Mouse (Mus musculus) olfactory bulb, adult 2 months (tissue): ENCODE results near the gene Gm10277. TPM values are rescaled to one million over a fixed set of nuclear protein-coding genes. Genes with fewer than 3 reads are reported as not detected.

ENCODE experiments used
- H3K27ac ChIP-seq: fragments of 200-500 bp; 2 replicates; pipeline ENCODE4 v1.5.1; 2012; ENCODE audit warnings: low read depth, low read length; ENCODE audit not compliant: insufficient read depth
- H3K4me1 ChIP-seq: fragments of 200-500 bp; 2 replicates; pipeline ENCODE4 v1.6.1; 2012; ENCODE audit warnings: low read length; ENCODE audit not compliant: control insufficient read depth, insufficient read depth
- H3K4me3 ChIP-seq: fragments of 200-500 bp; 2 replicates; pipeline ENCODE4 v1.5.1; 2012; ENCODE audit warnings: mild to moderate bottlenecking, low read depth, low read length, moderate library complexity; ENCODE audit not compliant: insufficient read depth
- CTCF ChIP-seq: fragments of 200-500 bp; IDR thresholded peaks from 2 replicates; pipeline ENCODE4 v1.5.1; 2012; ENCODE audit warnings: low read depth, mild to moderate bottlenecking, low read length, moderate library complexity; ENCODE audit not compliant: insufficient read depth
- POLR2A ChIP-seq: fragments of 200-500 bp; IDR thresholded peaks from 2 replicates; pipeline ENCODE4 v1.6.1; 2012; ENCODE audit warnings: mild to moderate bottlenecking, low read depth, low read length, moderate library complexity; ENCODE audit not compliant: insufficient read depth
- WGBS: fragments of 180-500 bp; shearing (Covaris S2); methylation state at CpG from one replicate; pipeline ENCODE4 v1.1.7; 2018; 5-methylcytosine and 5-hydroxymethylcytosine counted together
- polyA plus RNA-seq: library from polyadenylated mRNA; stranded (reverse); fragments of >200 nt; gene quantifications from 2 replicates; pipeline ENCODE4 v1.2.4, GENCODE M21; 2012; ENCODE audit warnings: low replicate concordance; ENCODE audit not compliant: missing spikeins, insufficient read depth, insufficient read length

Gene Gm10277
- polyA plus RNA-seq, 1 experiment: not detected

- WGBS: 100% methylated on average over 1 of the region's 1 CpGs
- Histone ChIP-seq H3K4me1 (peaks cover 40% of the 10 kb centered on the region), H3K27ac (no peak overlapping the region), H3K4me3 (no peak overlapping the region)
- TF ChIP-seq CTCF (no peak), POLR2A (no peak)
These were observed 8.3 kb downstream of the Gm10277 start for GRCm38 (mm10) chr11:77779240-77779639.

DNA sequence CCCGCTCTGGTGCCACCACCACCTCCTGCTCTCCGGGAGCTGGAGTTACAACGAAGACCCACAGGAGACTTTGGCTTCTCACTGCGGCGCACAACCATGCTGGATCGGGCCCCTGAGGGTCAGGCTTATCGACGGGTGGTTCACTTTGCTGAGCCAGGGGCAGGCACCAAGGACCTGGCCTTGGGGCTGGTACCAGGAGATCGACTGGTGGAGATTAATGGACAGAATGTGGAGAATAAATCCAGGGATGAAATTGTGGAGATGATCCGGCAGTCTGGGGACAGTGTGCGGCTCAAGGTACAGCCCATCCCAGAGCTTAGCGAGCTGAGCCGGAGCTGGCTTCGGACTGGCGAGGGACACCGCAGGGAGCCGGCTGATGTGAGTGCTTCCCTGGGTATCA, 9.6 kb downstream of the Gm10277 start:
- 93% methylated on average over 17 of the region's 17 CpGs for WGBS
- Histone ChIP-seq H3K4me3 (no peak overlapping the region), H3K27ac (no peak overlapping the region), H3K4me1 (peaks cover 27% of the 10 kb centered on the region)
- TF ChIP-seq CTCF (no peak), POLR2A (no peak)

DNA sequence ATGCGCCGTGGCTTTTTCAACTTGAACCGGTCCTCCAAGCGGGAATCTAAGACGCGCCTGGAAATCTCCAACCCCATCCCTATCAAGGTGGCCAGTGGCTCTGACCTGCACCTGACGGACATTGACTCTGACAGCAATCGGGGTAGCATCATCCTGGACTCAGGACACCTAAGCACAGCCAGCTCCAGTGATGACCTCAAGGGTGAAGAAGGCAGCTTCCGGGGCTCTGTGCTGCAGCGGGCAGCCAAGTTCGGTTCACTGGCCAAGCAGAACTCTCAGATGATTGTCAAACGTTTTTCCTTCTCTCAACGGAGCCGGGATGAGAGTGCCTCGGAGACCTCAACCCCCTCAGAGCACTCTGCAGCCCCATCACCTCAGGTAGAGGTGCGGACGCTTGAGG, 10.1 kb downstream of the Gm10277 start:
- H3K4me3 ChIP-seq: no peak overlapping the region
- peaks cover 24% of the 10 kb centered on the region for H3K4me1 ChIP-seq
- TF ChIP-seq CTCF (no peak), POLR2A (no peak; the same call in 1 of the 2 replicates)
- WGBS: 94% methylated on average over 17 of the region's 17 CpGs
- H3K27ac ChIP-seq: no peak overlapping the region

DNA sequence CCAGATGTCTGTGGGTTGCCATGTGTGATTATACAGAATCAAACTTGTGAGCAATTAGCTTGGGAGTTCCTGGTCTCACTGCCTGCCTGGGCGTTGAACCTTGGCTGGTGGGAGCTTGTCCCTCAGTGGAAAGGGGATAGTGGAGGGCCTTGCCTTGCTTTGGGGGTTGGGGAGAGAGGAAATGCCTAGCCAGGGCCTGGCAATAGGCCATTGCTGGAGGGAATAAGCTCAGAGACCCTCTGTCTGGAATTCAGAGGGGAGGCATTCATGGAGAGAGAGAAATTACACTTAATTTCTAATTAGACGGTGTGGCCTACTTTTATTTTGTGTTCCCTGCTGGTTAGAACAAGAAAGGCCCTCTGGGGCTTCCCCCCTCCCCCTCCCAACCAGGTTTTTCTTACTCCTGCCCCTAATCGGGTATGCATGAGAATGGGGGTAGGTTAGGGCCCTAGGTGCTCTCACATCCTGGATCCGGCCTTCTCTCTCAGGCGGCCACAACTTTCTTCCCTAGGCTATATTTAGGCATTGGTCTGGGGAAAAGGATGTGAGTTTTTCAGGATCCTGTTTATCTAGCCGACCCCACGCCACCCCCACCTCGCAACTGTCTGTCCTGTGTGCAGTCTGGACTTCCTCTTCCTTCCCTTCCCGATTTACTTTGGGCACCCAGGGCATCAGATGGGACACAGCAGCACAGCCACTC, 11.7 kb downstream of the Gm10277 start:
- peaks cover 20% of the 10 kb centered on the region for H3K4me1 ChIP-seq
- no peak overlapping the region for H3K4me3 ChIP-seq
- TF ChIP-seq POLR2A (no peak), CTCF (no peak)
- H3K27ac ChIP-seq: no peak overlapping the region
- WGBS: 43% methylated on average over 9 of the region's 9 CpGs

- Histone ChIP-seq H3K27ac (no peak overlapping the region), H3K4me3 (no peak overlapping the region), H3K4me1 (peaks cover 13% of the 10 kb centered on the region)
- WGBS: 80% methylated on average over 8 of the region's 8 CpGs
- no peak for TF ChIP-seq POLR2A
- TF ChIP-seq CTCF: no peak
These were observed 15.5 kb downstream of the Gm10277 start for GRCm38 (mm10) chr11:77771879-77772713.

DNA sequence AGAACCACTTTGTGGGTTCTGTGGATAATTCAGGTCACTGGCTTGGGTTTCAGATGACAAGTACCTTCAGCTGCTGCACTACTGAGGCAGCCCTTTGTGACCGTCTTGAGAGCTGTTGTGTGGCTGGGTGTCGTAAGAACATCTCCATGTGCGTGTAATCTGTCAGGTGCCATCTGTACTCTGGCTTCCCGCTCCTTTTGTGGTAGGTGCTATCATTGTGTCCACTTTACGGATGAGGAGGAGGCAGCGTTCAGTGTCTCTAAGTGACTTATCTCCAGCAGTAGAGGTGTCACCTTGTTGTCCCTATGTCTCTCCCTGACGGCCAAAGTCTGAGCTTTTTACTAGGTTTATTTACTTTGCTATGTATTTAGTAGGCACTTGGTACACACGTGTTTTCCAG, 17.2 kb downstream of the Gm10277 start:
- TF ChIP-seq CTCF (no peak), POLR2A (no peak)
- Histone ChIP-seq H3K27ac (no peak overlapping the region), H3K4me3 (no peak overlapping the region), H3K4me1 (peaks cover 18% of the 10 kb centered on the region)
- 84% methylated on average over 8 of the region's 8 CpGs for WGBS

DNA sequence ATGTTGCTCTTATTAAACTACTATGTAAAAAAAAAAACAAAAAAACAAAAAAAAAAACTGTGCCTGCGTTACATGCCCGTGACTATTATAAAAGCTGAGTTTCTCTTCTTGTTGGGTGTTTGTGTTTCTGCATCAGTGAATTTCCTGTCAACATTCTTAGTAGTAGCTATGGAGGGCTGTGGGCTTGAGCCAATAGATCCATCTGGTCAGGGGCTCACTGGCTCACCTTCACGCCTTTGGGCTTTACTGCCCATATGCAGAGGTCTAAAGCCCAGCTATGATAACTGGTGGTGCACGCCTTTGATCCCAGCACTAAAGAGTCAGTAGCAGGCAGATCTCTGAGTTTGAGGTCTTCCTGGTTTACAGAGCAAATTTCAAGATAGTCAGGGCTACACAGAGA, 18.1 kb downstream of the Gm10277 start:
- Histone ChIP-seq H3K4me1 (peaks cover 25% of the 10 kb centered on the region), H3K27ac (no peak overlapping the region), H3K4me3 (no peak overlapping the region)
- no peak for TF ChIP-seq POLR2A
- 71% methylated on average over 4 of the region's 4 CpGs for WGBS

- Histone ChIP-seq H3K4me3 (peak overlapping the region; percentile 45), H3K4me1 (peaks cover 32% of the 10 kb centered on the region), H3K27ac (peak overlapping the region; percentile 88)
- TF ChIP-seq POLR2A (no peak), CTCF (peak; percentile 20; the same call in 1 of the 2 replicates)
- 9% methylated on average over 35 of the region's 35 CpGs for WGBS
These were observed 21.1 kb downstream of the Gm10277 start for GRCm38 (mm10) chr11:77766351-77767001.

- 42% methylated on average over 4 of the region's 4 CpGs for WGBS
- no peak for TF ChIP-seq CTCF
- H3K27ac ChIP-seq: peak overlapping the region; percentile 38
- H3K4me1 ChIP-seq: peaks cover 32% of the 10 kb centered on the region
- peak overlapping the region; percentile 3; the same call in 1 of the 2 replicates for H3K4me3 ChIP-seq
These were observed 22.1 kb downstream of the Gm10277 start for GRCm38 (mm10) chr11:77765459-77765777.
